Mouse (Mus musculus): ENCODE measurements around the gene Col26a1. TPM values are rescaled to one million over a fixed set of nuclear protein-coding genes. Genes with fewer than 3 reads are reported as not detected.

The Col26a1 gene
- polyA plus RNA-seq, 1 experiment, result 0.04 TPM

DNA sequence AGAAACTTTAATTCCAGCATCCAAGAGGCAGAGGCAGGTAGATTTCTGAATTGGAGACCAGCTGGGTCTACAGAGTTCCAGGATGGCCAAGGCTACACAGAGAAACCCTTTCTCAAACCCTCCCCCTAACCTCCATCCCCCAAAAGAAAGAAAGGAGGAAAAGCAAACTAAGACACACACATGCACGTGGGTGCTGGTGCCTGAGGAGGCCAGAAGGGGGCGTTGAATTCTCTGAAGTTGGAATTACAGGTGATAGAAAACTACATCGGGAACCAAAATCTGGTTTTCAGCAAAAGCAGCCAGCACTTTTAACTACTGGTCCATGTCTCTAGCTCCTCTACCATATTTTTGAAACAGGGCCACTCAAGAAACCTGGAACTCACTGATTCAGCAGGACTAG is 21.6 kb upstream of the Col26a1 start:
- WGBS, result 60% methylated on average over 3 of the region's 3 CpGs
- Histone ChIP-seq H3K4me1 (ENCODE audit: control insufficient read depth, insufficient read depth, insufficient read length, low read length) (peaks cover 9% of the 10 kb centered on the region), H3K4me3 (ENCODE audit: low read depth, low read length) (no peak overlapping the region), H3K36me3 (ENCODE audit: control insufficient read depth, insufficient read depth, low read length) (no peaks in the 10 kb centered on the region), H3K27ac (ENCODE audit: insufficient read depth, low read depth, low read length) (no peak overlapping the region), H3K27me3 (ENCODE audit: control insufficient read depth, insufficient read depth, low read length) (no peaks in the 10 kb centered on the region)
- TF ChIP-seq CTCF (IDR thresholded peaks at IDR 0.05; ENCODE audit: extremely low read depth, insufficient read length, insufficient replicate concordance, low read depth, low read length) (no peak), POLR2A (IDR thresholded peaks at IDR 0.05; ENCODE audit: low read depth, low read length) (no peak)

DNA sequence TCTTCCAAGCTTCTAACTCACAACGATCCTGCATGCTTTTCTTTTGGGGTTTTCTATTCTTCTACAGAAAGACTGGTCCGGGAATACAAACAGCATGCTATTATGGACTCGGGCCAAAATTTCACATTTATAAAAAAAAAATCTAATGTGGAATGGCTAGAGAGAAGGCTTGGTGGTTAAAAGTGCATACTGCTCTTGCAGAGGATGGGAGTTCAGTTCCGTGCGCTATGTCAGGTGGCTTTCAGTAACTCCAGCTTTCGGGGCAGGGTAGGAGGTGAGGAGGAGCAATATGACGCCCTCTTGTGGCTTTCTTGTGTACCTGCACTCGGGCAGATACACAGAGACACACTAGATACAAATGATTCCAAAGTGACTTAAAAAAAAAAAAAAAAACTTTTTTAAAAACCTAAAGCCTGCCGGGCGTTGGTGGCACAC is 12.5 kb upstream of the Col26a1 start:
- no peaks in the 10 kb centered on the region for H3K4me1 ChIP-seq (ENCODE audit: control insufficient read depth, insufficient read depth, insufficient read length, low read length)
- no peak overlapping the region for H3K27ac ChIP-seq (ENCODE audit: insufficient read depth, low read depth, low read length)
- WGBS, result 54% methylated on average over 10 of the region's 10 CpGs
- H3K27me3 ChIP-seq (ENCODE audit: control insufficient read depth, insufficient read depth, low read length), result no peaks in the 10 kb centered on the region
- no peak overlapping the region for H3K4me3 ChIP-seq (ENCODE audit: low read depth, low read length)
- H3K36me3 ChIP-seq (ENCODE audit: control insufficient read depth, insufficient read depth, low read length), result no peaks in the 10 kb centered on the region
- TF ChIP-seq POLR2A (IDR thresholded peaks at IDR 0.05; ENCODE audit: low read depth, low read length) (no peak), CTCF (IDR thresholded peaks at IDR 0.05; ENCODE audit: extremely low read depth, insufficient read length, insufficient replicate concordance, low read depth, low read length) (no peak)

DNA sequence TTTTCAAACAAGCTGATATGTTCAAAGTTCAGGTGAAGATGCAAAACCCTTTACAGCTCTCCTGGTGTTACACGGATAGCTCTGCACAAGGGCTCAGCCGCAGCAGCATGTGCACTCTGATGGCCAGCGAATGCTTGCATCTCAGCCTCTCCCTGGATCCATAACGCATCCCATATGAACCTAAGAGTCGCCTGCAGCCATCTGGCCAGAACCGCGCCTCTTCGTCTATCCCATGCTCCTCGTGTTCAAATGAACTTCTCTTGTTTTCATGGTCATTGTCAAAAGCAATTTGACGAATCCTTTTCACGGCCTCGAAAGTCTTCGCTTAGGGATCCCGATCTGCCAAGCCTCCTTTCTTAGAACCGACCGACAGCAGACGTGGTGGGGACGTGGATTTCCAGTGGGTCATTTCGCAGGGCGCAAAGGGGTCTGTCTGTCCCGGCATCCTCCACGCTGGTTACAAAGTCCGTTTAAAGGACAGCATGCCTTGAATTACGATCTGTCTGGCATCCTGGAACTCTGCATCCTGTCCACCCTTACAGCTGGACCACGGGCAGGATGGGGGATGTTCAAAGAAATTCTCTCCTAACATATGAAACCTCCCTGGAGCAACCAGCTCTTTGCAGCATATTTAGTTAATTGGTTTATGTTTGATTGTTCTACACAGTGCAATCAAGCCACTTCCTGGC is 12.0 kb upstream of the Col26a1 start:
- Histone ChIP-seq H3K36me3 (ENCODE audit: control insufficient read depth, insufficient read depth, low read length) (no peaks in the 10 kb centered on the region), H3K27ac (ENCODE audit: insufficient read depth, low read depth, low read length) (no peak overlapping the region), H3K4me1 (ENCODE audit: control insufficient read depth, insufficient read depth, insufficient read length, low read length) (no peaks in the 10 kb centered on the region), H3K27me3 (ENCODE audit: control insufficient read depth, insufficient read depth, low read length) (no peaks in the 10 kb centered on the region), H3K4me3 (ENCODE audit: low read depth, low read length) (no peak overlapping the region)
- no peak for TF ChIP-seq POLR2A (IDR thresholded peaks at IDR 0.05; ENCODE audit: low read depth, low read length)
- TF ChIP-seq CTCF (IDR thresholded peaks at IDR 0.05; ENCODE audit: extremely low read depth, insufficient read length, insufficient replicate concordance, low read depth, low read length), result no peak
- 63% methylated on average over 25 of the region's 25 CpGs for WGBS

DNA sequence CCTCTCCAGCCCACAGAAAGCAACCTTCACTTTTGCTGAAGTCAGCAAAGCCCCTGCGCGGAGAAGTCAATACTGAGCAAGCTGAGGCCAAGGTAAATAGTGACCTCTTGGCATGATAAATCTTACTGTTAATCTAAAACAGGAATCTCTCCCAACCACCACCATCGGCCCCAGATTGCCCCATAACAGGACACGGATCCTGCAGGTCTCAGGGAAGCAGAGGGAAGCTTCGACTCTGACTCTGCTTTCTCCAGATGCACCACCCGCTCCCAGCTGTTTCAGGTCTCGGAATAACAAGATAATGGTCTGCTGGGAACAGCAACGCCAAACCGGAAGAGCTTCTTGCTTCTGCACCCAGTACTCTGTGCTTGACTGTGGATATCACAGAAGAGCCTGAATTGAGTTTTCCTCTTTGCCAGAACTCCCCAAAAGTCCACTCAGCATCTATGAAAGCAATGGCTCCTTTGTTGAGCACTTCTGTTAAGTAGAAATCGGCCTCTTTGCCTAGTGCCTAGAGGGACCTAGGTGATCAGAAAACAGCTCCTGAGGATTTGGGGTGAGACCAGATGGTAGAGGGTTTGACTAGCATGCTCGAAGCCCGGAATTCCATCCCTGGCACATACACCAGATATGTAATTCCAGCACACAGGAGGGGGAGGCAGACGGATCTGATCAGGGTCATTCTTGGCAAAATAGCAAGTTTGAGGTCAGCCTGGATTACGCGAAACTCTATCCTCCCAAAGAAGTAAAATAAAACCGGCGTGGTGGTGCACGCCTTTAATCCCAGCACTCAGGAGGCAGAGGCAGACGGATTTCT is 5.7 kb upstream of the Col26a1 start:
- Histone ChIP-seq H3K27me3 (ENCODE audit: control insufficient read depth, insufficient read depth, low read length) (no peaks in the 10 kb centered on the region; the same call in 1 of the 2 replicates), H3K36me3 (ENCODE audit: control insufficient read depth, insufficient read depth, low read length) (no peaks in the 10 kb centered on the region), H3K27ac (ENCODE audit: insufficient read depth, low read depth, low read length) (no peak overlapping the region), H3K4me1 (ENCODE audit: control insufficient read depth, insufficient read depth, insufficient read length, low read length) (no peaks in the 10 kb centered on the region), H3K4me3 (ENCODE audit: low read depth, low read length) (no peak overlapping the region)
- 46% methylated on average over 19 of the region's 19 CpGs for WGBS
- TF ChIP-seq POLR2A (IDR thresholded peaks at IDR 0.05; ENCODE audit: low read depth, low read length) (no peak), CTCF (IDR thresholded peaks at IDR 0.05; ENCODE audit: extremely low read depth, insufficient read length, insufficient replicate concordance, low read depth, low read length) (no peak)

DNA sequence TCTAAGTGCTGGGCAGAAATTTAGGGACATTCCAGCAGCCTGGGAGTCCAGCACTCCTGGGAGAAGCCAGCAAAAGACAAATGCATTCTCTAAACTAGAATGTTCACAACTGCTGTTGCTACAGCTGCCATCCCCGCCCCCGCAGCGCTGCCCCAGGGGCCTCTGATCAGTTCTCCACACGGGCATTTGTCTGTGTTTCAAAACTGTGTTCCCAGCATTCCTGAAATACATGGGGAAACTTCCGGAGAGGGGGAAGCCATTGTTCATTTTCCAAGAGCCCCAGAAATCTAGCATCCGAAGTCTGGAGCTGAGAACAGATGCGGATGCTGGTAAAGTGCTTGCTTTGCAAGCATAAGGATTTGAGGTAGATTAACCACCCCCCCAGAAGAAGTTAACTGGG is 3.9 kb upstream of the Col26a1 start:
- TF ChIP-seq CTCF (IDR thresholded peaks at IDR 0.05; ENCODE audit: extremely low read depth, insufficient read length, insufficient replicate concordance, low read depth, low read length), result no peak
- TF ChIP-seq POLR2A (IDR thresholded peaks at IDR 0.05; ENCODE audit: low read depth, low read length), result no peak
- Histone ChIP-seq H3K27me3 (ENCODE audit: control insufficient read depth, insufficient read depth, low read length) (peaks cover 12% of the 10 kb centered on the region), H3K27ac (ENCODE audit: insufficient read depth, low read depth, low read length) (no peak overlapping the region), H3K4me3 (ENCODE audit: low read depth, low read length) (no peak overlapping the region), H3K36me3 (ENCODE audit: control insufficient read depth, insufficient read depth, low read length) (no peaks in the 10 kb centered on the region), H3K4me1 (ENCODE audit: control insufficient read depth, insufficient read depth, insufficient read length, low read length) (no peaks in the 10 kb centered on the region)
- WGBS, result 50% methylated on average over 7 of the region's 7 CpGs

DNA sequence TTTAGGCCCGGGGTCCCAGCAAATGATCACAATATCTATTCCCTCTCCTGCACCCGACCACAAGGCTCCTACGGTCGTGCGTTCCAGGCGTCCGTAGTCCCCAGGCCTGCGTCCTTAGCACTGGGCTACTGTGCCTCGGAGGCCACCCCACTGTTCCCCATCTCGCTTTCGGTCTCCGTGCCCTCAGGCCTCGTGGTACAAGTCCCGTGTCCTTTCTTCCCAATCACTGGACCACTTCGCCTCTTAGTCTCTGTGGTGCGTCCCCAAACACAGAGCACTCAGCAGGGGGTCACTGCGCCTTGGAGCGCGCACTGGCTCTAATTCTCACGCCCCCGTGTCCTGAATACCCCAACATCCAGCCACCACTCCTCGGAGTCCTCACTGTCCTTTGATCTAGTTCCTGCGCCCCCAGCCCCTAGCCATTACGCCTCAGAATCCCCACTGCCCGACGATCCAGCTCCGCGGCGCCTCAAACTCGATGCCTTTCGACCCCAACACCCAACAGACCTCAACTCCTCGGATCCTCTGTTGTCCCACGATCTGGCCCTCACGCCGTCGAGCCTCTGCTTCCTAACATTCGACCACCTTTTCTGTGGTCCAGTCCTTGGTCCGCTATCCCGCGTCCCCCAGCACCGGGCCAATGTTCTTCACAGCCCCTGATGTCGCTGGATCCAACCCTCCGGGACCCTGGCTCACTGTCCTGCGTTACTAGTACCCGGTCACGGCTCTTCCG is 788 bp downstream of the Col26a1 start:
- no peak overlapping the region; the same call in 1 of the 2 replicates for H3K4me3 ChIP-seq (ENCODE audit: low read depth, low read length)
- WGBS, result 6% methylated on average over 47 of the region's 47 CpGs
- H3K36me3 ChIP-seq (ENCODE audit: control insufficient read depth, insufficient read depth, low read length), result no peaks in the 10 kb centered on the region
- no peaks in the 10 kb centered on the region for H3K4me1 ChIP-seq (ENCODE audit: control insufficient read depth, insufficient read depth, insufficient read length, low read length)
- TF ChIP-seq POLR2A (IDR thresholded peaks at IDR 0.05; ENCODE audit: low read depth, low read length) (no peak), CTCF (IDR thresholded peaks at IDR 0.05; ENCODE audit: extremely low read depth, insufficient read length, insufficient replicate concordance, low read depth, low read length) (no peak)
- H3K27ac ChIP-seq (ENCODE audit: insufficient read depth, low read depth, low read length), result no peak overlapping the region
- peaks cover 18% of the 10 kb centered on the region for H3K27me3 ChIP-seq (ENCODE audit: control insufficient read depth, insufficient read depth, low read length)

Measured in small intestine, adult 2 months (tissue).